Mouse (Mus musculus) retina, adult 2 months (tissue): ENCODE measurements around the gene Lrrc34.

Experiments
- DNase-seq: peaks from one replicate; pipeline ENCODE4 v3.0.0-alpha.2; 2012; ENCODE audit warnings: low read depth, low spot score

The Lrrc34 gene

DNA sequence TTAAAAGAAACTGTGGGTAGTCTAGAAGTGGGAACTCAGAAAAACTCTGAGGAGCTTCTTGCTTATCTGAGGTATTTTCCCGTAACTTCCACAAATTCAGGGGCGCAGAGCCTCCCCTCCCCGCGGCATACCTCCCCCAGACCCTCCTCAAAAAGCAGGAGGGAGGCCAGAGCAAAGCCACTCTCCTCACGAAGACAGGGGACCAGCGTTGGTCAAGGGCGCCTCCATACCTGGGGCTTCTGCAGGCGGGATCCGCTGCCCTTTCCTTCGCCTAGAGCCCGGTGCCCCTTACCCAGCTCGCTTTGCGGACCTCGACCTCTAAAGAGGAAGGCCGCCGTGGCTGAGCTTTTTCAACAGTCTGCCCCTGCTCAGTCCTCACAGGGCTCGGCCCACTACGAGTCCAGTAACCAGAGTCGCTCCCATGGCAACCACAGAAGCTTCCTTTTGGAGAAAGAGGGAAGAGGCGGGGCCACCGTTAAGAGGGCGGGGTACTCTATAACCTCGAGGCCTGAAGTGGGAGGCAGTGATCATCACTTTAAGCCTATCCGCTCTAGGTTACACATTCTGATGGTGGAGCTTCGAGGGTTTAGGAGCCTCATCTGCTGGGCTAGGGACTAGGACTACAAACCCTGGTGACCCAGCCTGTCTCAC, at the start of gene Lrrc34:
Lrrc34 (minus strand) TSS at position 430 of the 651 bp plus-strand sequence.
- no peak for DNase-seq

DNA sequence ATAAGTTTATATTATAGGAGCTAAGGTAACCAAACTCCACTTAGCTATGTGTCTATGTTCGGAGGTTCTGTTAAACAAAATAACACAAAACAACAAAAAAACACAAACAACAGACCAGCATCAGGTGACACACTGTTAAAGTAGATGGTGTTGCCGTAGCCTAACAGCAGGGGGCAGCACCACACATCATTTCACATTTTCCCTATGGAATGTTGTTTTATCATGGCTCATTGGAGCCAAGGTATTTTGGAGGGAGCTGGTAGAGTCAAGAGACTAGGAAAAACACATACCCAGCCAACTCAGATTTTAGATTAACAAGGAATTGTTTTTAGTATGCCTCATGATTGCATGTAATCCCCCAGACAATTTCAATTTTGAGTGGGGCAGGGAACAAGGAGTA, 48.7 kb upstream of the Lrrc34 start:
- peak; percentile 45 for DNase-seq

DNA sequence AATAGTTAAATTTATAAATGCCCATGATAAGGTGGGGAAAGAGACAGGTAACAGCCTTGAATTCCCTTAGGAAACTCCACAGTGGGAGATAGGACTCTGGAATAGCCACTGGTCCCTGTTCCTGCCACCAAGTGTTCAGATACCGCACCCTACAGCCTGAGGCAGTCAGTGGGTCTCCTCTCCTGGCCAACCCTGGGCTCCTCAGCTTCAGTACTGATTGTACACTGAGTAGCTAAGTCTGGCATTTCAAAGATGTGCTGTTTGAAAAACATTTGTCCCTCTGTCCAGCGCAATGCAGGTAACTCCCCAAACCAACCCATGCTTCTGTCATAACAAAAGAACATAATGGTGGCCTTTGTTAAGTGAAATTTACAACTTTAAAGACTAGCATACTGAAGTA, 48.0 kb upstream of the Lrrc34 start:
- no peak for DNase-seq

DNA sequence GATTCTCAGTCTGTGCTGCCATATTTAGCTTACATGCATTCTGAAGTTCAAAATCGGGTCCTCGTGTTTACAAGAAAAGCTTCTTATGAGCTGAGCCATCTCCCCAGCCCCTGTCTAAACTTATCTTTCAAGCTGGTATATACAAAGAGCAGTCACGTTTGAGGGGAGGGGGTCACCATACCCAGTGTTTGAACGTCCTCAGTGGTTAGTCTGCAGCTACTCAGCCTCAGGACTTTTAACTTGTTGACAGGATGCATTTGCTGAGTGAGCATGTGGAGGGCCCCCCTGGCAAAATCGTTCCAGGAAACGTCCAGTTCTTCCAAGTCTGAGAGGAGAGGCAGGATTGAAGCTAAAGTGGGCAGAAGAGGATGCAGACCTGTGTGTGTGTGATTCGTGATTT, 43.3 kb upstream of the Lrrc34 start:
- no peak for DNase-seq

DNA sequence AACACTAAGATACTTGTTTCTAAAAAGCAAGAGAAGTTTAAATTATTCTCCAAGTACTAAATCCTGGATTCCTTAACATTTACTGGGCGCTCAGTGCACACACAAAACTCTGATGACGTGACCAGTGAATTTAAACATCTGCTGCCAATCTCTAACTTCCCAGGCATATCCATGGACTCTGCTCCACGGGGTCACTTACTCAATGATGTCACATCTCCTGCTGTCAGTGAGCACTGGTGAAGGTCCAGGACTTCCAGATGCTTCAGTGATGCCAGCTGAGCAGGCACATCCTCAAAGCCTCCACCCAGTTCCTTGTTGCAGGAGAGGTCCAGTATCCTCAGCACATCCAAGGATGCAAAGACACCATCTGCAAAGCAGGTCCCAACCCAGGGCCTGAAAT, 39.5 kb upstream of the Lrrc34 start:
- no peak for DNase-seq

DNA sequence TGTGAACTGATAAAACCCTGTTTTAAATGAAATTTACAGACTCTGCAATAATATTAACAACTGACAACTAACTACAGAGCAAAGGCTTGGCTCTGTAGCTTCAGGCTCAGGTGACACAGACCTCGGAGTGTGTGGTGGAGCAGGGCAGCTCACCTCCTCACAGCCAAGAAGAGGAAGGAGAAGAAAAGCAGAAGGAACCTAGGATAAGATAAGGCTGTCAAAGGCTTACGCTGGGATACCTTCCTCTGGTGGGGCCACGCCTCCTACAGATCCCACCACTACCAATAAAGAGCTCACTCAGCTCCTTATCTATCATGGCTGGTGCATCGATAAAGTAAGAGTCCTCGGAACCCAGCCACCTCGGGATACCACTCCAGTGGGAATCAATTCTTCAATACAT, 35.5 kb upstream of the Lrrc34 start:
- no peak for DNase-seq

DNA sequence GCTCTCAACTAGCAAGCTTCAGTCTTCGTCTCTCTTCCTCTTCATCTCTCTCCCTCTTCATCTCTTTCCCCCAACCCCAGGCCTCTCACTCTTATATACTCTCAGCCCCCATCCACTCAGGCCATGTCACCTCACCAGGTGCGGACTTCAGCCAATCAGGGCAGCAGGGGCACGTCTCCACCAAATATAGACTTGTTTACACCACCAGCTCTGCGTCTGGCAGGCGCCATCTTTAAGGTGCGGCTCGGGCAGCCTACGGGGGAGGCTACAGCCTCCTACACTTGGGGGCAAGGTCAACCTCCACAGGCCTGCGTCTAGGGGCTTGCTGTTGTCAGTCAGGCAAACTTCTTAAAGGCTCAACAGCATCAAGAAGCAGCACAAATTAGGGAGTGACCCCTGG, 10.8 kb upstream of the Lrrc34 start:
- no peak for DNase-seq

DNA sequence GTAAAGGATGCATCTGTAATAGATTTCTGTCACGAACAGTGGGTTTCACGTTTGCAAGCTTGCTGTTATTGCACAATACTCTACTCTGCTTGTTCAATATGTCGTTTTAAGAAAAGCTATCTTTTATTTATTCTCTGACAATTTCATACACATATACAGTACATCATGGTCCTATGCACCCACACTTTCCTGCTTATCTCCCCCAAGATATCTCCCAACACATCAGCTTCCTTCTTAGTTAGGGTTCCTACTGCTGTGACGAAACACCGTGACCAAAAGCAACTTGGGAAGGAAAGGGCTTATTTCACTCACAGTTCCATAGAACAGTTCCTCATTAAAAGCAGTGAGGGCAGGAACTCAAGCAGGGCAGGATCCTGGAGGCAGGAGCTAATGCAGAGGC, 8.3 kb upstream of the Lrrc34 start:
- no peak for DNase-seq

DNA sequence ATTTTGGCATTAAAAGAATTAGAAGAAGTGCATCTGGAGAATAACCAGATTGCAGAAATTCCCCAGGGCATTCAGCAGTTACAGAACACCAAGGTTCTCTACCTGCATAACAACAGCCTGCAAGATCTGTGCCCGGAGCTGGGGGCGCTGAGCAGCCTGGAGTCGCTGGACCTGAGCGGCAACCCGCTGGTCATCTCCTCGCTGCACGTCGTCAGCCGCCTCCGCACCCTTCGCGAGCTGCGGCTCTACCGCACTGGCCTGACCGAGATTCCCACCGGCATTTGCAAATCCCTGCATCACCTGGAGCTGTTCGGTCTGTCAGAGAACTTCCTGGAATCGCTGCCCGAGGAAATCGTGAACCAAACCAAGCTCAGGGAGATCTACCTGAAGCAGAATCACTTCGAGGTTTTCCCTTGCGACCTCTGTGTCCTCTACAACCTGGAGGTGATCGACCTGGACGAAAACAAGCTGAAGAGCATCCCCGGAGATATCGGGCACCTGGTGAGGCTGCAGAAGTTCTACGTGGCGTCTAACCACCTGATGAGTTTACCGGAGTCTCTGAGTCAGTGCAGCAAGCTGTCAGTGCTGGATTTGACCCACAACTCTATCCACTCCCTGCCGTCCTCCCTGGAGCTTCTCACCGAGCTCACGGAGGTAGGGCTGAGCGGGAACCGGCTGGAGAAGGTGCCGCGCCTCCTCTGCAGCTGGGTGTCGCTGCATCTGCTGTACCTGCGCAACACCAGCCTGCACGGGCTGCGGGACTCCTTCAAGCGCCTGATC, 2.6 kb upstream of the Lrrc34 start:
- no peak for DNase-seq

DNA sequence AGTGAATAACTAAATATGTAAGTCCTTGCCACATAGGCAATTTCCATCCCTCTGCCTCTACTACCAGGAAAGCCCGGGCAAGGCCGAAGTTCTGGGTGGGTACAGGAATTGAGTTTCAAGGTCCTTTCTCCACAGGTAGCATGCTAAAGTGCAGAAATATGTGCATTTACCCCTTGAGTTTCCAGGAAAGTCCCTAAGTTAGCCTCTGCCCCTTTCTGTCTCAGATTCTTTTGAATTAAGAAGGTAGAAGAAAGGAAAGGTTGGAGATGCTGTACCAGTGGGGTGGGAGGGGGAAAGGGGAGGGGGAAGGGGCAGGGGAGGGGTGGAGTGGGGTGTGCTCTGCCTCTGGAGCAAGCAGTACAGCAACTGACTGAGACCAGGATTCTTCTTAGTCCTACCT, 797 bp upstream of the Lrrc34 start:
- DNase-seq = no peak

DNA sequence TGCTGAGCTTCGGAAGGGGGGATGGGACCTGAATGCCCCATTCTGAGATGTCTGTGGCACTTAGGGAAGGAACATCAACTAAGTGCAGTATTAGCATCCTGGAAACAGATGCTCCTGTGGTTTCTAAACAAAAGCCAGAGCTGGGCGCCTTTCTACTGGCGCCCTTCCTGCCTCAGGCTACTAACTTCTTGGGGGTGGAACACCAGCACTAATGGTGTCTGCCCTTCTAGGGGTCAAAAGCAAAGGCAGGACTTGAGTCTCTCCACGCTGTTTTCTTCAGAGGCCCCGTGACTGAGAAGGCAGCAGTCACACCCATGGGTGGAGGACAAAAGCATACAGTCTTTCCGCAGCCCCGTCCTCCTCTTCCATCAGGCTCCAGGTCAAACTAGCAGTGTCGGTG, 908 bp downstream of the Lrrc34 start:
- DNase-seq = no peak

DNA sequence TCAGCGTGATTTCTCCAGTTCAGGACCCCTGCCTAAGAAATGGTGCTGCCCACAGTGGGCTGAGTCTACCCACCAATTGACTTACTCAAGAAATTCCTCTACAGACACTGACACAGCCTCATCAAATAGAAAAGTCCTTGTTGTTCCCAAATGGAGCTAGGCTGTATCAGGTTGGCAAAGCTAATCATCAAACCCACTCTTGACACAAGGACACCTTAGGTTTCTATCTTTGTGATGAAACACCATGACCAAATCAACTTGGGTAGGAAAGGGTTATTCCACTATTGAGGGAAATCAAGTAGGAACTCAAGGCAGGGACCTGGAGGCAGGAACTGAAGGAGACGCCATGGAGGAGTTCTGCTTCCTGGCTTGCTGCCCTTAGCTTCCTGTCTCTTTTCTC, 3.5 kb downstream of the Lrrc34 start, which contains the start of gene Lrriq4:
Lrriq4 (plus strand) TSS at position 301 of the 400 bp plus-strand sequence.
- DNase-seq = no peak

DNA sequence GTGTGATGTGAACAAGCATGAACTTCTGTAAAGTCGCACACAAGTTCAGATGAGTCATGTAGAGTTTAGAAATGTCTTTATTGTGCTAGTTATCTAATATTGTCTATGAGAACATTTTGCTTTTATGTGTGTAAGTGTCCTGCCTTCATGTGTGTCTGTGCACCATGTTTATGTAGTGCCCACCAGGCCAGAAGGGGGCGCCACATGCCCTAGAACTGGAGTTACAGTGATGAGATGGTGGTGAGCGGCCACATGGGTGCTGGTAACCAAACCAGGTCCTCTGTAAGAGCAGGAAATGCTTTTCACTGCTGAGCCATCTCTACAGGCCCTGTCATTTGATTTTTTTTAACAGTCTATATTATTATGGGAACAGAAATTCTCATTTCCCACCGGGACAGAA, 12.0 kb downstream of the Lrrc34 start:
- DNase-seq = no peak

DNA sequence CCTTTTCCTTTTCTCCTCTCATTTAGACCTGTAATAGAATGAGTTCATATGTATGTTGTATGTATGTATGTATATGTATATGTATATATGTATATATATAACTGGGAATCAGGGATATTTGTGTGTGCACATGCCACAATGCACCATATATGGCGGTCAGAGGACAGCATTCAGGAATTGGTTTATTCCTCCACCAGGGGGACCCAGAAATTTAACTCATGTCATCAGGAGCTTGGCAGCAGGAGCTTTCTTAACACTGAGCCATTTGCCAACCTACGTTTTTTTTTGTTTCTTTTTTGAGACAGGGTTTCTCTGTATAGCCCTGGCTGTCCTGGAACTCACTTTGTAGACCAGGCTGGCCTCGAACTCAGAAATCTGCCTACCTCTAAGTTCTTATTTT, 14.0 kb downstream of the Lrrc34 start:
- no peak for DNase-seq

DNA sequence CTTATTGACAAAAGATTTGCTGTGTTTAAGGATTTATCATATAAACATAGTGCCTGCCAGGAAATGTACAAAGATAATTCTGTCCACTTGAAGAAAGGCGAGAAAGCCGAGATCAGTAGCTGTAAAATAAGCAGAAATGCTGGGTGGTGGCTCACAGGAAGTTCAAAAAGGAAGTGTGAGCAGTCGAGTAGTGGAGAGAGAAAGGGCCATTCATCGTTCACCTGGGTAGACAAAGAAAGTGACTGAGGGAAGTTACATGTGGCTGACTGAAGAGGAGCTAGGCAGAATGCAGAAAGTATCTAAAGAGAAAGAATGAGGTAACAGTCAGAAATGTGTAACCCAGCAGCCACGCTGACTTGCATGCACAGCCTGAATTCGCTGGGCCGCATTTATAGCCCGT, 27.5 kb downstream of the Lrrc34 start:
- no peak for DNase-seq

DNA sequence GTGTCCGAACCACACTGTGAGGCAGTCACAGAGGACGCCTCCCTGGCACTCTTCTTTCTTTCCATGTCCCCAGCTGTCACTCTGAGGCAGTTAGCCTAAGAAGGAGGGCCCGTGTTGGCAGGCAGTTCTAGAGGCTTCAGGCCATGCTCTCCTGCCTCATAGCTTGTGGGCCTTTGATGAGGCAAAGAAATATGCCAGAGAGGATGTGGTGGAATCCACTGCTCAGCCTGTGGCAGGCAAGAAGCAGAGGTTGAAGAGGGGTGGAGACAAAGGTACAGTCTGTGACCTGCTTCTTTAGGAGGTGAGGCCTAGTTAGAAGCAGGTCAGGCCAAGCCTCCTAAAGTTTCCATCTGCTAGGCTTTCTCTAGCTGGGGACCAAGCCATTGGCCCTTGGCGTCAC, 36.7 kb downstream of the Lrrc34 start:
- no peak for DNase-seq

DNA sequence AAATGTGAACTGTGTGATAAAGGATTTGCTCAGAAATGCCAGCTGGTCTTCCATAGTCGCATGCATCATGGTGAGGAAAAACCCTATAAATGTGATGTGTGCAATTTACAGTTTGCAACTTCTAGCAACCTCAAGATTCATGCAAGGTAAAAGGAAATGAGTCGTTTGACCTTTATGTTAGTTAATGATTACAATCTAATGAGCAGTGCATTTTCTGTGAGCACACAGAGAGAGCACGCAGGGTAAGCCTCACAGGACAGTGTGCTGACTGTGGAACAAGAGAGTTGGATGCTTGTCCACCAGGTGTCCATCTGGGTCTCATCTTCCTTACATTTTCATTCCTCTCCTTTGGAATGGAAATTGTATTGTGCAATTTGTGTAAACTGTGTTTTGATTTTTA, 38.7 kb downstream of the Lrrc34 start:
- DNase-seq = no peak

DNA sequence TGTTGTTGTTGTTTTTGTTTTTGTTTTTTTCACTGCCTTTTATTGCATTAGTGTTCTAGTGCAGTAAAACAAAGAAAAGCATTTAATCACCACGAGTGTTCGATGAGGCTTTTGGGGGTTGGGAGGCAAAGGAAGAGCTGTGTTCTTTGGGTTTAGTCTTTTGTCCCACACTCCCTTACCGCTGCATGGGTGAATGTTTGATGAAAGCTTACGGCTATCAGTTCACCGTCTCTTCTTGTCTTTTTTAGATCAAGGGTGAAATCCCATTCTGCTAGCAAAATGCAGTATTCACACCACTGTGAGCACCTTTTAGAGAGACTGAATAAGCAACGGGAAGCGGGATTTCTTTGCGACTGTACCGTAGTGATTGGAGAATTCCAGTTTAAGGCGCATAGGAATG, 44.4 kb downstream of the Lrrc34 start:
- DNase-seq = no peak

DNA sequence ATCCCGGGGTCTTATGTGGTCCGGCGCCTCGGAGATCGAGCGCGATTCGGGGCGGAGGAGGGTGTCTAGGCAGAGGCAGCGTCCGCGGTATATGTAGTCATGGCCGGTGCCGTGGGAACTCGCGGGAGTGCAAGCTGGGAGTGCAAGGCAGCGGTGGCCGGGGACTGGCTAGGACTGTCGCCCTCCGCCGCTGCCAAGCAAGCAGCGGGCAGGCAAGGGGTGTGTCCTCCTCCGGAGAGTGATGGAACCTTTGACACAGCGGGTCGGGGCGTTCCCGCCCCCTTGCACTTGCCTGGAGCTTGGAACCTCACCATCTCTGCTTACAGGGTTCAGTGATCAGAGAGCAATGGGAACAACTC, 45.0 kb downstream of the Lrrc34 start:
- no peak for DNase-seq

DNA sequence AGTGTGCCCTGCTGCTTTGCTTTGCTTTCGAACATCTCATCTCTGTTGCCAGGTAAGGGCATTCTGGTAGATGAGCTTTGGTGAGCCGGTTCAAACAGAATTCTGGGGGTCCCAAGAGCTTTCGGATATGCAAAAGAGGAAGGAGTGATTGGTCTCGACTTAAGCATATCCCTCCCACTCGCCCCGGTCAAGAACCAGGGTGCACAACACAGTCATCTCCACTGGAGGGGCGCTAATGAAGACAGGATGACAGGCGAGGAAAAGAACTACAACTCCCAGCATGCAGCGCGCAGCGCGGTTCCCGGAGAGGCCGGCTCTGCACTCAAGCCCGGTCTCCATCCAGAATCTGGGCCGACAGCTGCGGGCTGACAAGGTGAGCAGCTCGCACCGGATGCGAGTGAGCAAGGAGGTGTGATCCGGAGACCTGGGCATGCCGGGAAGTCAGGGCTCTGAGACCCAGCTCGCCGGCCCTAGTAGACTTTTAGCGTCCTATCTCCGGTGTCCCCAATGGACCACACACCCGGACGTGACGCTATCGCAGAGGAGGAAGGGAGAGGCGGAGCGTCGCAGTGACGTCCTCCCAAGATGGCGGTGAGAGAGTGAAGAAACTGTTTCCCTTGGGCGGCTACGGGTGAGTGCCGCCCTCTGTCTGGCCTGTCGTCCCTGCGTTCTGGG, 45.5 kb downstream of the Lrrc34 start, which contains the start of gene Mynn:
Mynn (plus strand) TSS at position 1 of the 675 bp plus-strand sequence.
- DNase-seq = peak; percentile 96

DNA sequence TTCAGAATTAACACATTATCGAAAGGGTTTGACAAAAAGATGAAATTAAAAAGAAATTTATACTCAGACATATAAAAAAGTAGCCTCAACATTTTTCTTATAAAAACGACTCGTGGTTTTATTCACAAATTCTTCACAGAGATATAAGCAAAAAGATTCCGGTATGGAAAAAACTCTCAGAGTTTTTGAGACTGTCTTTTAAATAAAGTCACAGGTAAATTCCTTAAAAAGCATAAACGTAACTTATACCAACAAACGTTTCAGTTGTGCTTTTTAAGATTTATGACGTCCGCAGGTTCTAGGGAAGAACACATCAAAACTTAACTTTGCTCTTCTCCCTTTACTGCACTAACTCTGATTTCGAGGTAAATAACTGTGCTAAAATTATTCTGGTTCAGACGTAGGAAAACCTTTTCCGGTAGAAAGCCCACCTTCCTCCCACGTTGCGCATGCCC, 46.0 kb downstream of the Lrrc34 start:
- no peak for DNase-seq

DNA sequence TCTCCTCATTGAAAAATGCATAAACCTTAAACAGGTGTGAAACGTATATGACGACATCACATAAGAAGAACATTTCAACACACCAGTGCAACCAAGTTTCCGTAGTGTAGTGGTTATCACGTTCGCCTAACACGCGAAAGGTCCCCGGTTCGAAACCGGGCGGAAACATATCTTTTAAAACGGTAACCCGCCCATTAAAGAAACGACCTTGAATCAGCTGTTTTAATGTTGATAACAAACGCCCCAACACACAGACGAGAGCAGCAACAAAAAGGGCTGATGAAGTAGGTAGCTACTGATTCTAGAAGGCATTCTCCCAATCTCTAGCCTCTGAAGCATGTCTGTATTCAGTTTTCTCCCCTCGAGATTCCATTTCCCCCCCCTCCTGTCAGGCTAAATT, 46.5 kb downstream of the Lrrc34 start:
- DNase-seq = peak; percentile 77

DNA sequence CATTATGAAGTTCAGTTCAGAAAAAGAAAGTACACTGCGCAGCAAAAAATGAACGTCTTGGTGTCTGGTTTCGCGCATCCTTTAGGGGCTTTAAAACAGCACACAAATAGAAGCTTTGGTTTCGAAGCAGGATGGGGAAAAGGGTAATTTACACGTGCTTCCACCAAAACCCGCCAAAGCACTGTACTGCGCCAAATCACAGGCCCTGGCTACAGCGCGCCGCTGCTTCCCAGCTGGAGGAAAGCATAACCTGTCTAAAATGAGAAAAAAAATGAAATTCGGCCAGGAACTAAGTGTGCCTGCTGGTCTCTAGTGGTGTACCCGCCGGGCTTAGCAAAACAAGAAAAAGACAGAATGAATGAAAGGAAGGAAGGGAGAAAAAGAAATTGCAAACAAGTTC, 47.0 kb downstream of the Lrrc34 start:
- DNase-seq = peak; percentile 18
